ENCODE assay signal across 8 mouse cellular contexts in the genomic region with DNA sequence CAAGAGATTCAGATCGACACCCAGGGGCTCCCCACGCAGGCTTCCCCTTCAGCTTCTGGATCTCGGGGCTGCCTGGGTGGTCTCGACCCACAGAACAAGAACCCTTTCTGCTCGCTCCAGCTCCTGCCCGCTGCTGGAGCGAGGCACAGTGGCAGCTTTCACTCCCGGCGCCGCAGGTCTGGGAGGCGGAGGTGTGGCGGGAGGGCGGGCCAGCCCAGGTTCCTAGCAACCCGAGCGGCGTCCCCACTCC. TPM values are rescaled to one million over a fixed set of nuclear protein-coding genes. Genes with fewer than 3 reads are reported as not detected.
DNase-seq lines count a peak whose midpoint lies in the region; ATAC-seq lines count a peak whose summit lies in the region.

No protein-coding gene starts in this region.

- no peak for DNase-seq in heart, embryonic 10.5 days (ENCODE audit: low spot score)
- DNase-seq in heart, postnatal 25 days (ENCODE audit: low spot score): no peak
- DNase-seq in embryonic facial prominence, embryonic 10.5 days (ENCODE audit: low spot score): no peak
- DNase-seq in midbrain, embryonic 10.5 days (ENCODE audit: low spot score): no peak
- no peak for DNase-seq in right cerebral cortex, postnatal 14 days
- no peak for DNase-seq in left cerebral cortex, adult 18-20 months (ENCODE audit: low spot score in 2 of 2)

- 1% methylated on average over 16 of the region's 16 CpGs for WGBS in heart, embryonic 10.5 days
- under 1% methylated on average over 16 of the region's 16 CpGs for WGBS in embryonic facial prominence, embryonic 10.5 days
- under 1% methylated on average over 16 of the region's 16 CpGs for WGBS in intestine, embryonic 15.5 days
- WGBS in midbrain, embryonic 10.5 days: 0% methylated on average over 16 of the region's 16 CpGs

- H3K27me3 ChIP-seq in heart, embryonic 10.5 days (ENCODE audit: insufficient read depth, poor library complexity, severe bottlenecking): peaks cover 24% of the 10 kb centered on the region
- H3K27me3 ChIP-seq in embryonic facial prominence, embryonic 10.5 days (replicated peaks; ENCODE audit: low read depth, poor library complexity, severe bottlenecking): peaks cover 60% of the 10 kb centered on the region
- H3K27me3 ChIP-seq in intestine, embryonic 15.5 days (replicated peaks): no peaks in the 10 kb centered on the region
- peaks cover 91% of the 10 kb centered on the region for H3K27me3 ChIP-seq in midbrain, embryonic 10.5 days (ENCODE audit: low read depth, poor library complexity, severe bottlenecking)

- H3K27ac ChIP-seq in heart, embryonic 10.5 days: peak overlapping the region; percentile 97
- H3K27ac ChIP-seq in embryonic facial prominence, embryonic 10.5 days (replicated peaks): peak overlapping the region; percentile 95
- H3K27ac ChIP-seq in intestine, embryonic 15.5 days: peak overlapping the region; percentile 89
- peak overlapping the region; percentile 95 for H3K27ac ChIP-seq in midbrain, embryonic 10.5 days (replicated peaks)

- peak overlapping the region; percentile 91 for H3K4me2 ChIP-seq in intestine, embryonic 15.5 days (replicated peaks)

- intact Hi-C loops in heart, postnatal 25 days (cut with DNase I): loop anchor here (5.0 kb wide), 1 partner anchor 36 kb away; no protein-coding TSS in a partner anchor

- peak; percentile 21 for ATAC-seq in CD4-positive, CD25-positive, alpha-beta regulatory T cell, adult 4 months
- peak; percentile 81 for ATAC-seq in intestine, embryonic 15.5 days

- peak overlapping the region; percentile 98 for H3K4me3 ChIP-seq in heart, embryonic 10.5 days
- H3K4me3 ChIP-seq in embryonic facial prominence, embryonic 10.5 days: peak overlapping the region; percentile 90
- H3K4me3 ChIP-seq in intestine, embryonic 15.5 days (replicated peaks): peak overlapping the region; percentile 89
- peak overlapping the region; percentile 89 for H3K4me3 ChIP-seq in midbrain, embryonic 10.5 days

- peaks cover 37% of the 10 kb centered on the region for H3K4me1 ChIP-seq in heart, embryonic 10.5 days
- peaks cover 52% of the 10 kb centered on the region for H3K4me1 ChIP-seq in embryonic facial prominence, embryonic 10.5 days
- peaks cover 21% of the 10 kb centered on the region for H3K4me1 ChIP-seq in intestine, embryonic 15.5 days (replicated peaks)
- H3K4me1 ChIP-seq in midbrain, embryonic 10.5 days: peaks cover 55% of the 10 kb centered on the region

- H3K36me3 ChIP-seq in heart, embryonic 10.5 days: no peaks in the 10 kb centered on the region
- H3K36me3 ChIP-seq in embryonic facial prominence, embryonic 10.5 days (replicated peaks): no peaks in the 10 kb centered on the region
- no peaks in the 10 kb centered on the region for H3K36me3 ChIP-seq in intestine, embryonic 15.5 days
- H3K36me3 ChIP-seq in midbrain, embryonic 10.5 days: no peaks in the 10 kb centered on the region

- H3K9me3 ChIP-seq in heart, embryonic 10.5 days: no peaks in the 10 kb centered on the region
- no peaks in the 10 kb centered on the region for H3K9me3 ChIP-seq in embryonic facial prominence, embryonic 10.5 days
- no peaks in the 10 kb centered on the region for H3K9me3 ChIP-seq in intestine, embryonic 15.5 days
- no peaks in the 10 kb centered on the region for H3K9me3 ChIP-seq in midbrain, embryonic 10.5 days (replicated peaks)

- H3K9ac ChIP-seq in intestine, embryonic 15.5 days: peak overlapping the region; percentile 86

RNA-seq across cellular contexts. Expression of gene Nin, which starts 2.5 kb away (rescaled TPM):
- polyA plus RNA-seq in heart, embryonic 10.5 days (2016; fragmentation: Nextera tagmentation; extraction: Ambion mirVana): 5.9 and 9.1 TPM in 2 replicates
- total RNA-seq in heart, postnatal 25 days (2021): 10 to 100 TPM; 17.2 to 18.2 TPM
- polyA plus RNA-seq in CD4-positive, CD25-positive, alpha-beta regulatory T cell, adult 4 months (2017; shearing (Covaris generic)): 10 to 100 TPM; 26.6 to 27.3 TPM
- polyA plus RNA-seq in embryonic facial prominence, embryonic 10.5 days (2016; fragmentation: Nextera tagmentation; extraction: Ambion mirVana): 11.7 and 12.1 TPM in 2 replicates
- 8.4 and 9.1 TPM in 2 replicates for polyA plus RNA-seq in intestine, embryonic 15.5 days (2015; fragmentation: Nextera tagmentation; extraction: Ambion mirVana)
- 9.4 and 10.0 TPM in 2 replicates for polyA plus RNA-seq in midbrain, embryonic 10.5 days (2016; fragmentation: Nextera tagmentation; extraction: Ambion mirVana)
- 10 to 100 TPM; 54.0 to 66.9 TPM for total RNA-seq in left cerebral cortex, adult 18-20 months (2021)

RNA-seq across cellular contexts. Expression of gene Abhd12b, which starts 42.9 kb away (rescaled TPM):
- not detected in 2 replicates for polyA plus RNA-seq in heart, embryonic 10.5 days (2016; fragmentation: Nextera tagmentation; extraction: Ambion mirVana)
- not detected for total RNA-seq in heart, postnatal 25 days (2021)
- 1 to 10 TPM; 1.1 to 4.1 TPM for polyA plus RNA-seq in CD4-positive, CD25-positive, alpha-beta regulatory T cell, adult 4 months (2017; shearing (Covaris generic))
- polyA plus RNA-seq in embryonic facial prominence, embryonic 10.5 days (2016; fragmentation: Nextera tagmentation; extraction: Ambion mirVana): not detected in 2 replicates
- 0.11 and 0.15 TPM in 2 replicates for polyA plus RNA-seq in intestine, embryonic 15.5 days (2015; fragmentation: Nextera tagmentation; extraction: Ambion mirVana)
- polyA plus RNA-seq in midbrain, embryonic 10.5 days (2016; fragmentation: Nextera tagmentation; extraction: Ambion mirVana): 0.10 TPM in 1 of 2 replicates, not detected in the other
- total RNA-seq in left cerebral cortex, adult 18-20 months (2021): not detected
